Mouse (Mus musculus) CH12.LX (cell line): Measurements from ENCODE around the gene Hoxd1. TPM values are rescaled to one million over a fixed set of nuclear protein-coding genes. Genes with fewer than 3 reads are reported as not detected.

ENCODE experiments used
- DNase-seq: peaks from one replicate; pipeline ENCODE4 v3.0.0-alpha.2; 2013; ENCODE audit errors: extremely low read depth
- H3K27ac ChIP-seq: 2 replicates; pipeline ENCODE4 v1.5.1; 2012; ENCODE audit warnings: low read depth, mild to moderate bottlenecking, control low read depth, moderate library complexity; ENCODE audit not compliant: insufficient read depth
- H3K27me3 ChIP-seq: replicated peaks from 2 replicates; pipeline ENCODE3; 2012; ENCODE audit warnings: inconsistent platforms
- H3K36me3 ChIP-seq, 2 experiments: replicated peaks in 1 of 2; 2 replicates each; pipeline versions ENCODE3 to v1.6.1; 2012; ENCODE audit warnings: inconsistent platforms in 1 of 2, low read length in 1 of 2, mild to moderate bottlenecking in 1 of 2, mixed read lengths in 1 of 2, moderate library complexity in 1 of 2; ENCODE audit not compliant: control insufficient read depth in 1 of 2, insufficient read depth in 1 of 2
- H3K4me1 ChIP-seq, 2 experiments: 2 replicates each; pipeline ENCODE4 v1.6.1; 2012; ENCODE audit warnings: inconsistent platforms in 1 of 2, moderate library complexity in 1 of 2; ENCODE audit not compliant: insufficient read depth in 2 of 2, control insufficient read depth in 1 of 2
- H3K4me2 ChIP-seq: 2 replicates; pipeline ENCODE4 v1.6.1; 2012; ENCODE audit warnings: low read depth, mild to moderate bottlenecking, control low read depth; ENCODE audit not compliant: poor library complexity, insufficient read depth, severe bottlenecking
- H3K4me3 ChIP-seq, 3 experiments: fragments of 150-350 bp in 1 of 3; sonication (generic) in 1 of 3; replicated peaks in 1 of 3; 2 replicates each; pipeline versions ENCODE3 to v1.5.1; 2011 to 2012; ENCODE audit warnings: low read depth in 2 of 3, low read length in 2 of 3, mild to moderate bottlenecking in 2 of 3, moderate library complexity in 2 of 3, control low read depth in 1 of 3, improper control_type of control experiment in 1 of 3, inconsistent platforms in 1 of 3, mixed read lengths in 1 of 3; ENCODE audit not compliant: poor library complexity in 1 of 3
- H3K79me2 ChIP-seq: replicated peaks from 2 replicates; pipeline ENCODE4 v1.6.1; 2012; ENCODE audit warnings: mild to moderate bottlenecking, moderate library complexity; ENCODE audit not compliant: control insufficient read depth, poor library complexity, insufficient read depth, severe bottlenecking; ENCODE audit errors: extremely low read depth
- H3K9ac ChIP-seq: 2 replicates; pipeline ENCODE4 v1.6.1; 2012; ENCODE audit warnings: low read depth, mild to moderate bottlenecking, control low read depth, moderate library complexity; ENCODE audit not compliant: insufficient read depth
- H3K9me3 ChIP-seq: replicated peaks from 2 replicates; pipeline ENCODE3; 2012; ENCODE audit warnings: low read length, inconsistent platforms, mixed read lengths
- BHLHE40 ChIP-seq: IDR thresholded peaks from 2 replicates; pipeline ENCODE4 v1.6.1; 2011; ENCODE audit warnings: mild to moderate bottlenecking, low read depth, low read length, improper control_type of control experiment
- E2F4 ChIP-seq: IDR thresholded peaks from 2 replicates; pipeline ENCODE4 v1.6.1; 2011; ENCODE audit warnings: low read depth, low read length, improper control_type of control experiment; ENCODE audit not compliant: insufficient replicate concordance
- ETS1 ChIP-seq: conservative IDR thresholded peaks from 2 replicates; pipeline ENCODE4 v1.6.1; 2012; ENCODE audit warnings: low read depth, mild to moderate bottlenecking, inconsistent platforms, low read length, improper control_type of control experiment, moderate library complexity
- GABPA ChIP-seq: IDR thresholded peaks from 2 replicates; pipeline ENCODE4 v1.6.1; 2012; ENCODE audit warnings: low read depth, low read length, improper control_type of control experiment, inconsistent platforms; ENCODE audit not compliant: insufficient replicate concordance
- HCFC1 ChIP-seq: IDR thresholded peaks from 2 replicates; pipeline ENCODE4 v1.6.1; 2012; ENCODE audit warnings: low read depth, mild to moderate bottlenecking, inconsistent platforms, low read length, improper control_type of control experiment
- IRF4 ChIP-seq: IDR thresholded peaks from 2 replicates; pipeline ENCODE4 v1.6.1; 2014; ENCODE audit warnings: low read depth, mild to moderate bottlenecking, inconsistent platforms, low read length, improper control_type of control experiment
- KAT2A ChIP-seq: IDR thresholded peaks from 2 replicates; pipeline ENCODE4 v1.6.1; 2012; ENCODE audit warnings: low read length, improper control_type of control experiment, inconsistent platforms; ENCODE audit not compliant: insufficient replicate concordance
- MAZ ChIP-seq: IDR thresholded peaks from 2 replicates; pipeline ENCODE4 v1.6.1; 2012; ENCODE audit warnings: low read depth, mild to moderate bottlenecking, inconsistent platforms, low read length, improper control_type of control experiment, moderate library complexity
- MEF2A ChIP-seq: IDR thresholded peaks from 2 replicates; pipeline ENCODE4 v1.6.1; 2014; ENCODE audit warnings: low read depth, mild to moderate bottlenecking, inconsistent platforms, low read length, improper control_type of control experiment, borderline replicate concordance
- MXI1 ChIP-seq: IDR thresholded peaks from 2 replicates; pipeline ENCODE4 v1.6.1; 2011; ENCODE audit warnings: mild to moderate bottlenecking, low read depth, low read length, improper control_type of control experiment
- PAX5 ChIP-seq: IDR thresholded peaks from 2 replicates; pipeline ENCODE4 v1.6.1; 2012; ENCODE audit warnings: low read length, inconsistent platforms, mixed read lengths
- POLR2AphosphoS2 ChIP-seq: IDR thresholded peaks from 2 replicates; pipeline ENCODE4 v1.6.1; 2011; ENCODE audit warnings: low read depth, low read length, improper control_type of control experiment
- RAD21 ChIP-seq: IDR thresholded peaks from 2 replicates; pipeline ENCODE4 v1.6.1; 2011; ENCODE audit warnings: low read depth, mild to moderate bottlenecking, low read length, improper control_type of control experiment, moderate library complexity
- RCOR1 ChIP-seq: conservative IDR thresholded peaks from 2 replicates; pipeline ENCODE4 v1.6.1; 2012; ENCODE audit warnings: low read depth, mild to moderate bottlenecking, inconsistent platforms, low read length, improper control_type of control experiment
- SIN3A ChIP-seq: IDR thresholded peaks from 2 replicates; pipeline ENCODE4 v1.6.1; 2012; ENCODE audit warnings: low read length, improper control_type of control experiment, inconsistent platforms
- TCF12 ChIP-seq: IDR thresholded peaks from 2 replicates; pipeline ENCODE4 v1.6.1; 2014; ENCODE audit warnings: low read depth, mild to moderate bottlenecking, inconsistent platforms, low read length, improper control_type of control experiment
- UBTF ChIP-seq: IDR thresholded peaks from 2 replicates; pipeline ENCODE4 v1.6.1; 2012; ENCODE audit warnings: low read depth, mild to moderate bottlenecking, inconsistent platforms, low read length, improper control_type of control experiment, moderate library complexity
- USF1 ChIP-seq: IDR thresholded peaks from 2 replicates; pipeline ENCODE4 v1.6.1; 2014; ENCODE audit warnings: low read depth, mild to moderate bottlenecking, inconsistent platforms, low read length, improper control_type of control experiment
- USF2 ChIP-seq: conservative IDR thresholded peaks from 2 replicates; pipeline ENCODE4 v1.6.1; 2011; ENCODE audit warnings: low read depth, low read length, improper control_type of control experiment
- ZC3H11A ChIP-seq: IDR thresholded peaks from 2 replicates; pipeline ENCODE4 v1.6.1; 2012; ENCODE audit warnings: low read depth, mild to moderate bottlenecking, inconsistent platforms, low read length, improper control_type of control experiment
- ZKSCAN1 ChIP-seq: IDR thresholded peaks from 2 replicates; pipeline ENCODE4 v1.6.1; 2012; ENCODE audit warnings: low read depth, inconsistent platforms, low read length, improper control_type of control experiment, borderline replicate concordance
- ZNF384 ChIP-seq: IDR thresholded peaks from 2 replicates; pipeline ENCODE4 v1.6.1; 2012; ENCODE audit warnings: low read depth, low read length, improper control_type of control experiment, inconsistent platforms
- dilution Hi-C: fragments of 300-500 bp; cut with MboI; formaldehyde crosslinking; loops from 2 replicates; pipeline ENCODE4 v1.14.3; 2020; ENCODE audit warnings: low sequenced_read_pairs; ENCODE audit not compliant: extremely low pct_unique_long_range_greater_than_20kb, extremely low pct_ligation_motif_present
- in situ Hi-C: fragments of 300-500 bp; cut with MboI; formaldehyde crosslinking; loops from 3 replicates; pipeline ENCODE4 v1.14.3; 2019; ENCODE audit warnings: low sequenced_read_pairs, low pct_ligation_motif_present, low pct_unique_long_range_greater_than_20kb, mixed read lengths
- polyA plus RNA-seq: library from polyadenylated mRNA; unstranded; fragments of >175 nt; gene quantifications from 2 replicates; pipeline ENCODE4 v1.2.1, GENCODE M21; 2012; ENCODE audit warnings: low read depth; ENCODE audit not compliant: insufficient read length
- total RNA-seq, 2 experiments: library from RNA; depleted of rRNA; stranded (reverse); fragments of 300-350 nt in 1 of 2; fragments of >200 nt in 1 of 2; gene quantifications; 2 replicates each; pipeline ENCODE4 v1.2.3; 2012 to 2014

The Hoxd1 gene
- total and polyA plus RNA-seq, 3 experiments, result not detected

- no peak for DNase-seq
- in situ Hi-C loops, result no loop called here
- H3K9me3 ChIP-seq, result peaks cover 6% of the 10 kb centered on the region
- H3K4me3 ChIP-seq, result no peak overlapping the region
- no peak overlapping the region for H3K27ac ChIP-seq
- dilution Hi-C loops, result no loop called here
- no peak for TF ChIP-seq TCF12
- TF ChIP-seq HCFC1, result no peak
- TF ChIP-seq ZC3H11A, result no peak
- no peak for TF ChIP-seq RAD21
- no peak for TF ChIP-seq E2F4
- TF ChIP-seq GABPA, result no peak
- TF ChIP-seq PAX5, result no peak
- no peak for TF ChIP-seq MEF2A
- TF ChIP-seq KAT2A, result no peak
- TF ChIP-seq IRF4, result no peak
- no peak for TF ChIP-seq ZKSCAN1
- no peak for TF ChIP-seq ZNF384
- TF ChIP-seq UBTF, result no peak
- no peak for TF ChIP-seq MXI1
- TF ChIP-seq RCOR1, result no peak
- TF ChIP-seq USF2, result no peak
- no peak for TF ChIP-seq POLR2AphosphoS2
- TF ChIP-seq BHLHE40, result no peak
- TF ChIP-seq USF1, result no peak
- TF ChIP-seq, all 38 proteins: peak for 0
- H3K4me1 ChIP-seq, result no peaks in the 10 kb centered on the region
- no peaks in the 10 kb centered on the region for H3K27me3 ChIP-seq
- H3K36me3 ChIP-seq, result no peaks in the 10 kb centered on the region
- H3K9ac ChIP-seq, result no peak overlapping the region
- H3K4me2 ChIP-seq, result no peak overlapping the region
- H3K79me2 ChIP-seq, result no peaks in the 10 kb centered on the region
Observed at GRCm38 (mm10) chr2:74760146-74760545, 2.6 kb upstream of the Hoxd1 start.

- dilution Hi-C loops, result no loop called here
Observed at GRCm38 (mm10) chr2:74761941-74762340, 839 bp upstream of the Hoxd1 start.

More at GRCm38 (mm10) chr2:74761941-74762340, 839 bp upstream of the Hoxd1 start:
- Histone ChIP-seq H3K27me3 (no peaks in the 10 kb centered on the region), H3K27ac (no peak overlapping the region), H3K4me3 (no peak overlapping the region), H3K4me2 (no peak overlapping the region), H3K36me3 (no peaks in the 10 kb centered on the region), H3K9me3 (peaks cover 6% of the 10 kb centered on the region), H3K4me1 (no peaks in the 10 kb centered on the region), H3K79me2 (no peaks in the 10 kb centered on the region), H3K9ac (no peak overlapping the region)
- in situ Hi-C loops, result no loop called here
- DNase-seq, result no peak
- TF ChIP-seq SIN3A (no peak), E2F4 (no peak), ETS1 (no peak), BHLHE40 (no peak), MAZ (no peak)
